In the genomic region with DNA sequence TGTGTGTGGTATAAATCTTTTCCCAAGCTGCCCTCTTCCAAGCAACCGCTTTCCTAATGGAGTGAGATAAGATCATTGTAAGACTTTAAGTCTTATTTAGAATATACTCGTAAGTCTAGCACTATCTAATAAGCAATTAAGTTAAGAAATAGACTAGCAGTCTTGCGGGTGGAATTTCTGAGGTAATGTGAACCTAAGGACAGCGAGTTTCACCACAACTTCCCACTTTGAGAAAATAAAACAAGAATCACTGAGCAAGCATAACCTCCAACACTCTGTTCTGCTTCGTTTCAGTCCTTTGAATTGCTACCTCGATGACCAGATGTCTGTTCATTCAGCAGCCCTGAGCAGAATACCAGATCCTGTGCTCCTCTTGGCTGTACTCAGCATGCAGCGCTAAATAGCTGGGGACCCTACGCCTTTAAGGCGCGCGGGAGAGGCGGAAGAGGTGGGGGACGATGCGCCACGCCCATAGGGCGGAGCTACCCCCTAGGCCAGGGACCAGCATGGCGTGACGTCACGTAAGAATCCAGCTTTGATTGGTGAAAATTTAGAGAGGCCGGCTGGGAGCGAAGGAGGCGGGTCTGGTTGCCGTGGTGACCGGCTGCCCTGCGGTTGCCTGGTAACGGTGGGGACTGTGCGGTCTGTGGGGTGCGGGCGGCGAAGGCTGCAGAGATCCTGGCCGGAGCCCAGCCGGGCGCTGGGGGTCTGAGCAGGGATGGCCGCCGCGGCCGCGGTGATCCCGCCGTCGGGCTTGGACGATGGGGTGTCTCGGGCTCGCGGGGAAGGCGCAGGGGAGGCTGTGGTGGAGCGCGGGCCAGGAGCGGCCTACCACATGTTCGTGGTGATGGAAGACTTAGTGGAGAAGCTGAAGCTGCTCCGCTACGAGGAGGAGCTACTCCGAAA, we compare ENCODE assay signal across 8 mouse cellular contexts. TPM values are rescaled to one million over a fixed set of nuclear protein-coding genes. Genes with fewer than 3 reads are reported as not detected.
A peak's percentile ranks its signal among the peaks of the same experiment; 100 is the strongest.
DNase-seq lines count a peak whose midpoint lies in the region; ATAC-seq lines count a peak whose summit lies in the region.

TSS of gene Ift57 (plus strand) at position 614 of the 906 bp plus-strand sequence.

- H3K9ac ChIP-seq in hindbrain, embryonic 16.5 days (ENCODE audit: low read depth, low read length), result peak within 1 kb of the TSS; percentile 79

- H3K36me3 ChIP-seq in hindbrain, embryonic 16.5 days (ENCODE audit: control insufficient read depth, insufficient read depth, low read length), result no peaks in the 10 kb centered on the region
- H3K36me3 ChIP-seq in macrophage (ENCODE audit: inconsistent target), result no peaks in the 10 kb centered on the region

- no peaks in the 10 kb centered on the region for H3K27me3 ChIP-seq in hindbrain, embryonic 16.5 days (replicated peaks; ENCODE audit: control insufficient read depth, insufficient read depth, low read length)

- WGBS in hindbrain, embryonic 16.5 days, result 3% methylated on average over 53 of the region's 53 CpGs
- 1% methylated on average over 53 of the region's 53 CpGs for WGBS in macrophage (ENCODE audit: missing documents)

- peak within 1 kb of the TSS; percentile 92 for H3K4me3 ChIP-seq in hindbrain, embryonic 16.5 days (ENCODE audit: low read length)
- peak within 1 kb of the TSS; percentile 44 for H3K4me3 ChIP-seq in macrophage (ENCODE audit: inconsistent target)

- DNase-seq in WW6 (ENCODE audit: low read depth, low spot score), result peak; percentile 92
- peak; percentile 89 to 98 for DNase-seq in cerebellum, postnatal 4 days (ENCODE audit: low spot score in 2 of 2)
- peak; percentile 99 for DNase-seq in gastrocnemius, adult 18-20 months (ENCODE audit: low spot score)
- peak; percentile 99 for DNase-seq in left cerebral cortex, adult 18-20 months (ENCODE audit: low spot score in 2 of 2)
- DNase-seq in right cerebral cortex, adult 18-20 months, result peak; percentile 99
- peak; percentile 88 for DNase-seq in urinary bladder, postnatal 10 days (ENCODE audit: low spot score)

- peak within 1 kb of the TSS; percentile 79 for H3K27ac ChIP-seq in hindbrain, embryonic 16.5 days (ENCODE audit: low read depth, low read length)
- H3K27ac ChIP-seq in macrophage, result peak within 1 kb of the TSS; percentile 85

- H3K4me1 ChIP-seq in hindbrain, embryonic 16.5 days (ENCODE audit: control insufficient read depth, insufficient read depth, low read depth, low read length), result peaks cover 10% of the 10 kb centered on the region

- H3K4me2 ChIP-seq in hindbrain, embryonic 16.5 days (ENCODE audit: low read length), result peak within 1 kb of the TSS; percentile 79

- peak; percentile 100 for ATAC-seq in hindbrain, embryonic 16.5 days

- no peaks in the 10 kb centered on the region for H3K79me2 ChIP-seq in macrophage (ENCODE audit: inconsistent target)

- H3K9me3 ChIP-seq in hindbrain, embryonic 16.5 days (ENCODE audit: control insufficient read depth, low read length), result no peaks in the 10 kb centered on the region

RNA-seq across cellular contexts. Expression of gene Ift57, which starts in this region (rescaled TPM):
- 1 to 10 TPM; 6.7 to 7.3 TPM for total RNA-seq in gastrocnemius, adult 18-20 months (2021)
- 42.2 and 43.8 TPM in 2 replicates for polyA plus RNA-seq in hindbrain, embryonic 16.5 days (2015; fragmentation: Nextera tagmentation; extraction: Ambion mirVana)
- 10 to 100 TPM; 53.4 to 54.0 TPM for total RNA-seq in left cerebral cortex, adult 18-20 months (2021)
- total RNA-seq in macrophage (2018; cell fraction: chromatin; rRNA removed), result 10 to 100 TPM in 17 of 26 experiments, 1 to 10 TPM in 9; 4.2 to 50.7 (median 11.5) TPM
- total RNA-seq in macrophage (2018; cell fraction: cytosol; rRNA removed), result 10 to 100 TPM in 17 of 26 experiments, 1 to 10 TPM in 9; 6.4 to 25.9 (median 12.5) TPM
- 10 to 100 TPM in 21 of 26 experiments, 1 to 10 TPM in 5; 5.7 to 41.1 (median 12.9) TPM for total RNA-seq in macrophage (2018; cell fraction: nucleus; rRNA removed)
- polyA plus RNA-seq in macrophage (2018), result 8.0 to 17.6 TPM (median 10.2 TPM) in 3 replicates

Comparison
In these comparisons a context has a peak if more than half of its experiments do, and no peak if none do; other contexts are left out.
1. Peak in every context shown above with its lines: DNase-seq, ATAC-seq, H3K4me3 ChIP-seq and H3K27ac ChIP-seq.
2. RNA of gene Ift57 (total RNA-seq): 53.4 to 54.0 TPM in left cerebral cortex, adult 18-20 months; 6.7 to 7.3 TPM in gastrocnemius, adult 18-20 months; every median in the first group is over 4 times any median in the second.